Mouse (Mus musculus) limb, embryonic 13.5 days (tissue): Measurements from ENCODE around the gene Rspo4. TPM values are rescaled to one million over a fixed set of nuclear protein-coding genes. Genes with fewer than 3 reads are reported as not detected.

Experiments
- ATAC-seq: fragments of 200-750 bp; cut with Nextera tagmentation; 2 replicates; pipeline ENCODE4 v1.8.0; 2017; ENCODE audit warnings: low read depth, moderate number of reproducible peaks, moderate TSS enrichment; ENCODE audit not compliant: low FRiP score
- H3K27ac ChIP-seq: fragments of 300-500 bp; sonication (generic); 2 replicates; pipeline ENCODE4 v1.5.1; 2015; ENCODE audit warnings: inconsistent platforms, mild to moderate bottlenecking, moderate library complexity
- H3K27me3 ChIP-seq: fragments of 300-500 bp; sonication (generic); 2 replicates; pipeline ENCODE4 v1.6.1; 2015; ENCODE audit warnings: mild to moderate bottlenecking, inconsistent platforms
- H3K36me3 ChIP-seq: fragments of 300-500 bp; sonication (generic); 2 replicates; pipeline ENCODE4 v1.6.1; 2015; ENCODE audit warnings: inconsistent platforms, mild to moderate bottlenecking, moderate library complexity
- H3K4me1 ChIP-seq: fragments of 300-500 bp; sonication (generic); 2 replicates; pipeline ENCODE4 v1.6.1; 2015; ENCODE audit warnings: inconsistent platforms
- H3K4me2 ChIP-seq: fragments of 300-500 bp; sonication (generic); replicated peaks from 2 replicates; pipeline ENCODE4 v1.6.1; 2015; ENCODE audit warnings: inconsistent platforms, mild to moderate bottlenecking, moderate library complexity
- H3K4me3 ChIP-seq: fragments of 300-500 bp; sonication (generic); 2 replicates; pipeline ENCODE4 v1.5.1; 2015; ENCODE audit warnings: moderate library complexity, mild to moderate bottlenecking, inconsistent platforms
- H3K9ac ChIP-seq: fragments of 300-500 bp; sonication (generic); 2 replicates; pipeline ENCODE4 v1.6.1; 2015; ENCODE audit warnings: mild to moderate bottlenecking, inconsistent platforms
- H3K9me3 ChIP-seq: fragments of 300-500 bp; sonication (generic); 2 replicates; pipeline ENCODE4 v1.6.1; 2016; ENCODE audit warnings: inconsistent platforms
- WGBS: fragments of 180-500 bp; shearing (Covaris S2); methylation state at CpG from one replicate; pipeline ENCODE4 v1.1.7; 2015; 5-methylcytosine and 5-hydroxymethylcytosine counted together
- polyA plus RNA-seq: library from polyadenylated mRNA; unstranded; fragments of >200 nt; fragmentation: Nextera tagmentation; extraction: Ambion mirVana; gene quantifications from 2 replicates; pipeline ENCODE4 v1.2.1, GENCODE M21; 2015

The Rspo4 gene
- 0.74 and 1.0 TPM in 2 replicates for polyA plus RNA-seq

DNA sequence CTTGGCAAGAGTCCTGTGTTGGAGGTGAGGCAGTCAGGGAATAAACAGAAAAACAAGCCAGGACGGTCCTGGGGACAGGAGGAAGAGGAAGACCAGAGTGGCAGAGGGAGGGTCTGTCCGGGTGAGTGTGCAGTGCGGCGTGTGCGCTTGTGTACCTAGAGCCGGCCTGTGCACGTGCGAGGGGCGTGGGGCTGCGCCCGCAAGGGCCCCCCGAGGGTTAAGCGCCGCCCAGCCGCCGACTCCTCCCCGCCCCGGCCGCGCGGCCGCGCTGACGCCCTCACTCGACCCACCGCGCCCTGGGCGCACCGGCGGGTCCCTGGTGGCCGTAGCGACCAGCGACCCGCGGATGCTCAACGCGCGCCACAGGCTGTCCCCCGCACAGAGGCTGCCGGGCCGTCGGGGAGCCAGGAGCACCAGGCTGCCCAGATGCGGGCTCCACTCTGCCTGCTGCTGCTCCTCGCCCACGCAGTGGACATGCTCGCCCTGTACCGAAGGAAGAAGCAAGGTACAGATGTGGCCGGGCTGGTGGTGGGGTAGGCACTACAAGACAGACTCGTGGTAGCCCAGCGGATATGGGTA, at the start of gene Rspo4:
TSS of gene Rspo4 (plus strand) at position 280 of the 579 bp plus-strand sequence.
- peak within 1 kb of the TSS; percentile 80 for H3K4me2 ChIP-seq
- H3K9ac ChIP-seq, result peak within 1 kb of the TSS; percentile 59
- no peak within 1 kb of the TSS for H3K27ac ChIP-seq
- H3K27me3 ChIP-seq, result peaks cover 46% of the 10 kb centered on the region
- no peak for ATAC-seq
- H3K4me3 ChIP-seq, result peak within 1 kb of the TSS; percentile 51
- H3K9me3 ChIP-seq, result no peaks in the 10 kb centered on the region
- peaks cover 17% of the 10 kb centered on the region for H3K4me1 ChIP-seq
- no peaks in the 10 kb centered on the region for H3K36me3 ChIP-seq
- WGBS, result 1% methylated on average over 46 of the region's 50 CpGs

DNA sequence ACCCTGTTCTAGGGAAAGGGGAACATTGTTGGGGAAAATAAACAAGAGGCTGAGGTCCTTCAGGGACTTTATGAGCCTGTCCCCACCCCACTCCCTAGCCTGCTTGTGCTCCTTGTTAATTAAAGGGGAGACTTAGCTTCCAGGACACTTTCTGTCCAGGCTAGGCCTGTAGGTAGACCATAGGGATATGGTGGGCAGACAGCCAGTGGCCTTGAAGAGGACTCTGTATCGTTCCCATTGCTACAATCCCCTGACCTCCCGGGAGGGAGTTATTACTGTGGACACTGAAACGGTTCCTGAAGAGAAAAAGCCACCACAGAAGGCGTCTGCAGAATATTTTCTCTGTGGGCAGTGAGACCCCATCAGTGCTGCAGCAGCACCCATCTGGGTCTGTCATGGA, 27.1 kb upstream of the Rspo4 start:
- no peak for ATAC-seq
- Histone ChIP-seq H3K27me3 (no peaks in the 10 kb centered on the region), H3K9ac (no peak overlapping the region), H3K9me3 (no peaks in the 10 kb centered on the region), H3K4me3 (no peak overlapping the region), H3K4me1 (no peaks in the 10 kb centered on the region), H3K4me2 (no peak overlapping the region), H3K27ac (no peak overlapping the region), H3K36me3 (no peaks in the 10 kb centered on the region)
- WGBS, result 60% methylated on average over 4 of the region's 4 CpGs

DNA sequence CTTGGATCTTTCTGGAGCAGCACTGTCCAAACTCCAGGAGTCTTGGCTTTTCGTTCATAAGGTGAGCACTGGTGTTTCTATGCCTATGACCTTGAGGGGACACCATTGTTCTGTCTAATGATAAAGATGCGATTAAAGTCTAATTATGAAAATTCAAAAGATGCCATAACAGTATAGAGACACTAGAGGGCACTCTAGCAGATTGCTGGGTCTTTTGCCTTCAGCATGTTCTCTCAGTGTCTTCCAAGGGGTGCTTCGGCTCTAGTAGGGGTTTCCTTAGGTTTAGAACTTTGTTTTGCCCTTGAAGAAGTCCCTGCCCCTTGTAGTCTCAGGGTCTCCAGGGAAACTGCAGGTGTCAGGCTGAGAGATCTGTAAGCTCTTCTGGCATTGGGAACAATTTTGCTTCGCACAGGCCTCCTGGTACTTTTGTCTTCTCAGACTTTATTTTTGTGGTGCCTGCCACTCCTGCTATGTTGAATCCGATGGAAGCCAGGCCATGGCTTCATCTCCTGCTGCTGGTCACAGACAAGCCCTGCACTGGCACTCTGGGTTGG, 19.6 kb downstream of the Rspo4 start:
- Histone ChIP-seq H3K4me3 (no peak overlapping the region), H3K27me3 (no peaks in the 10 kb centered on the region), H3K27ac (no peak overlapping the region), H3K4me1 (no peaks in the 10 kb centered on the region), H3K36me3 (no peaks in the 10 kb centered on the region), H3K9ac (no peak overlapping the region), H3K4me2 (no peak overlapping the region), H3K9me3 (no peaks in the 10 kb centered on the region)
- ATAC-seq, result no peak
- 48% methylated on average over 5 of the region's 5 CpGs for WGBS

- no peaks in the 10 kb centered on the region for H3K9me3 ChIP-seq
- 87% methylated on average over 6 of the region's 6 CpGs for WGBS
- H3K4me2 ChIP-seq, result no peak overlapping the region
- no peaks in the 10 kb centered on the region for H3K4me1 ChIP-seq
- H3K4me3 ChIP-seq, result no peak overlapping the region
- H3K36me3 ChIP-seq, result no peaks in the 10 kb centered on the region
- no peak overlapping the region for H3K27ac ChIP-seq
- H3K27me3 ChIP-seq, result no peaks in the 10 kb centered on the region
- no peak overlapping the region for H3K9ac ChIP-seq
- no peak for ATAC-seq
Measured at GRCm38 (mm10) chr2:151864941-151865340, 22.2 kb downstream of the Rspo4 start.

DNA sequence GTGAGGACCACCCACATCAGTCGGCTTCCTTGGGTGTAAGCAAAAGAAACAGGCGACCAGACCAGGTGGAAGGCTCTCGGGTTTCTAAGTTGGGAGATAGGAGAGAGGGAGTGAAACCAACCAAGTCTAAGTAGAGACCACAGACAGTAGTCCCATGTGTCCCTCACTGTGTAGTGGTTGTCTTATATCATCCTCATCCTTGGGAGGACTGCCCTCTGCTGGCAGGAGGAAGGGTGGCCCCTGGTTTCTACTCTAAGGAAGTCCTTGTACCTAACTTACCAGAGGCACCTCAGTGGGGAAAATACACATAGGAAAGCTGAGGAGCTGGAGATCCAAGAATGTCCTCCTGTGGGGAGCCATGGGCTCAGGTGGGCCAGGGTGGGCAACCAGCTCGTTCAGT, 23.8 kb downstream of the Rspo4 start:
- H3K9ac ChIP-seq, result no peak overlapping the region
- H3K4me3 ChIP-seq, result no peak overlapping the region
- 40% methylated on average over 4 of the region's 4 CpGs for WGBS
- H3K27ac ChIP-seq, result no peak overlapping the region
- H3K9me3 ChIP-seq, result no peaks in the 10 kb centered on the region
- H3K27me3 ChIP-seq, result no peaks in the 10 kb centered on the region
- no peaks in the 10 kb centered on the region for H3K36me3 ChIP-seq
- no peaks in the 10 kb centered on the region for H3K4me1 ChIP-seq
- ATAC-seq, result peak; percentile 52
- H3K4me2 ChIP-seq, result no peak overlapping the region

DNA sequence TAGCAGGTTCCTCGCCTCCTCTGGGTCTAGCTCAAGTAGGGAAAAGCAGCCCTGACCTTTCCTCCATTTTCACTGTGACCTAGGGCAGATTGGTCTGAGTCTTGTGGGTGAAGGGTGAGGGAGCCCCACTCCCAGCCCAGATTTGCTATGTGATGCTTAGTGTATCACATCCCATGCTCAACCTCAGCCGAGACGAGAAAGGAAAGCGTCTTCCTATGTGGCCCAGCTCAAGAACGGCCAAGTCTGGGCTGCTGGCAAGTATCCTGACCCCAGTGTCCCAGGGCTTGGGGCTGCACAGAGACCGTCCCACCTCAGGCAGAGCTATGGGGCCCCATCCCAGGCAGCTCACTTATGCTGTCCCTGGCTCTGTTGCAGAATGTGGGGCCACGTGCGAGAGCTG, 25.5 kb downstream of the Rspo4 start:
- H3K27ac ChIP-seq, result no peak overlapping the region
- WGBS, result 83% methylated on average over 8 of the region's 8 CpGs
- no peak for ATAC-seq

GRCm38 (mm10) chr2:151874551-151874950, 31.8 kb downstream of the Rspo4 start:
- H3K36me3 ChIP-seq, result no peaks in the 10 kb centered on the region
- no peak overlapping the region for H3K9ac ChIP-seq
- H3K4me2 ChIP-seq, result no peak overlapping the region
- no peaks in the 10 kb centered on the region for H3K9me3 ChIP-seq
- ATAC-seq, result no peak
- H3K27me3 ChIP-seq, result no peaks in the 10 kb centered on the region
- H3K27ac ChIP-seq, result no peak overlapping the region
- no peak overlapping the region for H3K4me3 ChIP-seq
- H3K4me1 ChIP-seq, result no peaks in the 10 kb centered on the region

More for the DNA sequence above, 25.5 kb downstream of the Rspo4 start:
- Histone ChIP-seq H3K4me2 (no peak overlapping the region), H3K36me3 (no peaks in the 10 kb centered on the region), H3K27me3 (no peaks in the 10 kb centered on the region), H3K9ac (no peak overlapping the region), H3K9me3 (no peaks in the 10 kb centered on the region), H3K4me3 (no peak overlapping the region), H3K4me1 (no peaks in the 10 kb centered on the region)

GRCm38 (mm10) chr2:151876012-151876485, 33.3 kb downstream of the Rspo4 start:
- Histone ChIP-seq H3K9ac (no peak overlapping the region), H3K9me3 (no peaks in the 10 kb centered on the region), H3K4me3 (no peak overlapping the region), H3K4me1 (no peaks in the 10 kb centered on the region), H3K27ac (no peak overlapping the region), H3K36me3 (no peaks in the 10 kb centered on the region), H3K4me2 (no peak overlapping the region), H3K27me3 (no peaks in the 10 kb centered on the region)
- ATAC-seq, result peak; percentile 44
- WGBS, result 13% methylated on average over 8 of the region's 8 CpGs

- Histone ChIP-seq H3K27me3 (no peaks in the 10 kb centered on the region), H3K27ac (no peak overlapping the region), H3K36me3 (no peaks in the 10 kb centered on the region), H3K9ac (no peak overlapping the region), H3K9me3 (no peaks in the 10 kb centered on the region), H3K4me1 (no peaks in the 10 kb centered on the region), H3K4me3 (no peak overlapping the region), H3K4me2 (no peak overlapping the region)
- WGBS, result 71% methylated on average over 3 of the region's 3 CpGs
- ATAC-seq, result peak; percentile 58
Measured at GRCm38 (mm10) chr2:151878645-151879044, 35.9 kb downstream of the Rspo4 start.

GRCm38 (mm10) chr2:151879760-151880159, 37.0 kb downstream of the Rspo4 start:
- Histone ChIP-seq H3K4me1 (no peaks in the 10 kb centered on the region), H3K27ac (no peak overlapping the region), H3K27me3 (no peaks in the 10 kb centered on the region), H3K9ac (no peak overlapping the region), H3K9me3 (no peaks in the 10 kb centered on the region), H3K36me3 (no peaks in the 10 kb centered on the region), H3K4me3 (no peak overlapping the region), H3K4me2 (no peak overlapping the region)
- no peak for ATAC-seq
- 54% methylated on average over 2 of the region's 2 CpGs for WGBS

DNA sequence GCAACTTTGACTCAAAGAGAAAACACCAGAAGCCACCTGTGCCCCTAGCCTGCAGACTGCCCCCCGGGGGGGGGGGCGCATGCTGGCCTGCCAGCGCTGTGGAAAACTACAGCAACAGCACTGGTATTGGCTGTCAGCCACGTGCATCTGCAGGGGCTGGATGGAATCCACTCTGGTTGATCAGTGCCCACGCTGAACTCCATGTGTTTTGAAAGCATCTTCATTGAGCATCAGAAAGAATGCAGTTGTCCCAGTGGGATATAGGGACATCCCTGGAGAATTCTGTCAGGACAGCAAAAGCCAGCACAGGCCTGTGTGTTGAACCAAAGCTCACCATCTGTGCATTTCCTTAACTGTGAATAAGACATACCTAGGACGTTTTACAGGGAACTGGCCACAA, 48.3 kb downstream of the Rspo4 start:
- Histone ChIP-seq H3K9me3 (no peaks in the 10 kb centered on the region), H3K4me1 (peaks cover 25% of the 10 kb centered on the region), H3K27ac (no peak overlapping the region), H3K27me3 (no peaks in the 10 kb centered on the region), H3K4me2 (no peak overlapping the region), H3K4me3 (no peak overlapping the region), H3K9ac (no peak overlapping the region), H3K36me3 (no peaks in the 10 kb centered on the region)
- ATAC-seq, result no peak
- WGBS, result 46% methylated on average over 6 of the region's 6 CpGs

DNA sequence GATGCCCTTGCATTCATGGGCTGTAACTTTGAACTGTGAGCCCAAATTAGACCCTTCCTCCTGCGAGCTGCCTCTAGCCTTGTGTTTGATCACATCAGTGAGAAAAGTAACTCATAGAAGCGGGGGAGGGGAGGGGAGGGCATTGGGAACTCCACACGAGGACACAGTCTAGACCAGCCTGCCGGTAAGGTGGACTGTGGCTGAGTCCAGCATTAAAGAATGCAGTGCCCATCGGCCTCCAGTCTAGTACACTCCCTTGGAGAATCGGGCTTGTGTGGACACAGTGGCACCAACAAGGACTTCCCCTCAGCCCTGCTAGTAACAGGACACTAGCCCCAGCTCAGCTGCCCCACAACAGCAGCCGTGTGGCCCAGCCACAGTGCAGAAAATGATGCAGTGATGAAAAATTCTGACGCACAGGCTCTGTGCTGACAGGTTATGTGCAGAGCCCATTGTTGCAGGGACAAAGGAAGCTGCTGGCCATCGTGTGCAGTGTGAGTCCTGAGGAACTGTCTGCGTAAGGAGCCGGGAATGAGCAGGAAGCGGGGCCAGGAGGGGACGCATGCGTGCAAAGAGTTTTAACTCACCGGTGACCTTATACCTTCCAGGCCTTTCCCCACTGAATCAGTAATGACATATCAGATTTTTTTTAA, 50.5 kb downstream of the Rspo4 start:
- no peak for ATAC-seq
- Histone ChIP-seq H3K4me1 (peaks cover 25% of the 10 kb centered on the region), H3K36me3 (no peaks in the 10 kb centered on the region), H3K27ac (peak overlapping the region; percentile 63; the same call in 1 of the 2 replicates), H3K27me3 (no peaks in the 10 kb centered on the region), H3K9me3 (no peaks in the 10 kb centered on the region), H3K4me2 (no peak overlapping the region), H3K9ac (no peak overlapping the region), H3K4me3 (no peak overlapping the region)
- WGBS, result 46% methylated on average over 15 of the region's 15 CpGs
